Mouse (Mus musculus): ENCODE data around the gene Kirrel3.

DNA sequence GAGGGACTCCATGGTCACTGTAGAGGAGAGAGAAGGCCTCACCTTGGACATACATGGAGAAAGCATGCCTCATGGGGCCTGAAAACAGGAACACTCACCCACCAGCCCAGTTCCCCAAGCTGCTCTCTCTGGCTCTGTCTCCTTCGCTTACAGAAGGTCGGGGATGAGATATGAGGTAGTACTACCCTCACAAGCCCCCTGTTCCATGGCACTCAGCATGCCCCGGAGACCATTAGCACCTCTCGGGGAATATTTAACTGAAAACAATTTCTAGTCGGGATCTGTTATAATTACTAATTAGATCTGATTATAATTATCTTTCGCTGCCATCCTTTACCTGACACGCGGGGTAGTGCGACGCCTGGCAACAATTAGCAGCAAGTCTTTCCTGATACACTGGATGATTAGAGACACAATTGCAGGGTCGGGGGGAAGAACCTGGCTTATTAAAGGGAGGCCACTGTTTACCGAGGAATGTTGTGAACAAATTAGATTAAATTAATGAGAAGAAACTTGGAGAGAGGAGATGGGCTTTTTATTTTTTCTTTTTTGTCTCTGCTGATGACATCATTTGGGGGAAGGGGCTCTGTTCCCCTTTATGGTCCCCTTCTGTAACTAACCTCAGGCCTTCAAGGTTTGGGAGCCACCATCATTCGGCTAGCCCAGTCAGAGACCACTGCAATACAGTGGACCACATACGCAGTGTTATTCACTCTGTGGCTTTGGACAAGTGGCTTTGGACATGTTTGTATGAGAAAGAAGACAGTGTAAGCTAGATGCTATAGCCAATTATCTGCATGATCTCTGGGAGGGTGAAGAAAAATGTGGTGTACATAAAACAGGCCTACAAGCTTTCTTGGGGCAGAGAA lies 478.7 kb downstream of the Kirrel3 start:
- TF ChIP-seq CTCF (IDR thresholded peaks at IDR 0.05; ENCODE audit: insufficient read depth, low read length): no peak
- no peak for TF ChIP-seq POLR2A (IDR thresholded peaks at IDR 0.05; ENCODE audit: borderline replicate concordance, extremely low read depth, low read depth, low read length)
